Mouse (Mus musculus) cerebellum, adult 11 months (tissue): ENCODE results near the gene Tnfsf9.

Experiments
- DNase-seq: peaks from one replicate; pipeline ENCODE4 v3.0.0; 2022

The Tnfsf9 gene

DNA sequence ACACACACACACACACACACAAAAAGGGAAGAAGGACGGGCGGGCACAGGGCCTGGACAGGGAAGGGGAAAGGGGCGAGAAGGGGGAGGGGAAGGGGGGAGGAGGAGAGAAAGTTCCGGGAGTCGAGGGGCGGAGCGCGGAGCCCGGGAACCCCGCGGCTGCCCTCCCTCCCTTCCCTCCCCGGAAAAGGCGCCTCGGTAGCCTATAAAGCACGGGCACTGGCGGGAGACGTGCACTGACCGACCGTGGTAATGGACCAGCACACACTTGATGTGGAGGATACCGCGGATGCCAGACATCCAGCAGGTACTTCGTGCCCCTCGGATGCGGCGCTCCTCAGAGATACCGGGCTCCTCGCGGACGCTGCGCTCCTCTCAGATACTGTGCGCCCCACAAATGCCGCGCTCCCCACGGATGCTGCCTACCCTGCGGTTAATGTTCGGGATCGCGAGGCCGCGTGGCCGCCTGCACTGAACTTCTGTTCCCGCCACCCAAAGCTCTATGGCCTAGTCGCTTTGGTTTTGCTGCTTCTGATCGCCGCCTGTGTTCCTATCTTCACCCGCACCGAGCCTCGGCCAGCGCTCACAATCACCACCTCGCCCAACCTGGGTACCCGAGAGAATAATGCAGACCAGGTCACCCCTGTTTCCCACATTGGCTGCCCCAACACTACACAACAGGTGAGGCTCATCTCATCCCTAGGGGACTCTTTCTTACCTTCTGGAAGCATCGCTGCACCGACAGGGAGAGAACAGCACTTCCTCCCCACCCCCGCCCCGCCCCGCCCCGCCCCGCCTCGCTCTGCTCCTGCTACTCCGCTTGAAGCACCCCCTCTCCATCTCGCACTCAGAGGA, at the start of gene Tnfsf9:
TSS of gene Tnfsf9 (plus strand) at position 145 of the 854 bp plus-strand sequence.
- DNase-seq: peak; percentile 39

DNA sequence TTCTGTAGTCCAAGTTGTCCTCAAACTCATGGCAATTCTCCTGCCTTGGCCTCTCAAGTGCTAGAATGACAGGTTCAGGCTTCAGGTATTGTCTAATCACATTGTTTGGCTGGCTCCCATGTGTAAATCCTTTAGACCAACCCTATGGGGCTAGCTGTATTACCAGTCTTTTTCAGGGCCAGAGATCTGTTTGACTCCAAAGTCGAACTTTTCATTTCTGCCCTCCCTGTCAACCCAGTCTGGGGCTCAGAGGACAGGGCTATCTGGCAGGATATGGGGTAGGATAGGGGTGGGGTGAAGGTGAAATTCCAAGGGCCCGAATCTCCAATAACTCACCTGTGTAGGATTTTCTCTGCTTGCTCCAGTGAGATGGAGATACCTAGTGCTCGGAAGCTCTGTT, 48.9 kb upstream of the Tnfsf9 start:
- DNase-seq: no peak

DNA sequence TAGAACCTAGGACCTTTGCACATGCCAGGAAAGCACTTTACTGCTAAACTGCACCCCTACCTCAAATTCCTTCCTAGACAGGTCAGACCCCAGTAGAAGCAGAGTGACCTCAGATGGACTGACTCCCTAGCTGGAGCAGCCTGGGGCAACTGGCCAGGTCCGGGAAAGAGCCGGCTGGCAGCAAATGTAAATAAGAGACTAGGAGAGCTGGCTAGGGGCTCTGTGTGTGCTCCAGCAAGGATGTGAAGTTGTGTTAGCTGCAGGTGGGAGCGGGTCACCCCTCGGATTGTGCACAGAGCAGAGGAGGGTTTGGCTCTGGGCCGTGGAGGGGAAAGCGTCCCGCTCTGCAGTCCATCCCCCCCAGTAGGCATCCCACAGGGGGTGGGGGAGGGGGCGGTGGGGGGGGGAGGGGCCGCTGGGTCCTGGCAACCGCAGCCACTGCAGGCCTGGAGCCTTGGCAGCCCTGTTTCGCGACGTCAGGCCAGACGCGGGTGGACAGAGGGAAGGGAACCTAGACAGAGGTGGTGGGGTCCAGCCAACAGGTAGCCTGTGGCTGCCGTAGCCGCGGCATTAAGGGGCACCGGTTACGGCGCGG, 46.1 kb upstream of the Tnfsf9 start, which contains the start of gene Crb3:
TSS of gene Crb3 (plus strand) at position 215 of the 595 bp plus-strand sequence.
- DNase-seq: peak; percentile 60

DNA sequence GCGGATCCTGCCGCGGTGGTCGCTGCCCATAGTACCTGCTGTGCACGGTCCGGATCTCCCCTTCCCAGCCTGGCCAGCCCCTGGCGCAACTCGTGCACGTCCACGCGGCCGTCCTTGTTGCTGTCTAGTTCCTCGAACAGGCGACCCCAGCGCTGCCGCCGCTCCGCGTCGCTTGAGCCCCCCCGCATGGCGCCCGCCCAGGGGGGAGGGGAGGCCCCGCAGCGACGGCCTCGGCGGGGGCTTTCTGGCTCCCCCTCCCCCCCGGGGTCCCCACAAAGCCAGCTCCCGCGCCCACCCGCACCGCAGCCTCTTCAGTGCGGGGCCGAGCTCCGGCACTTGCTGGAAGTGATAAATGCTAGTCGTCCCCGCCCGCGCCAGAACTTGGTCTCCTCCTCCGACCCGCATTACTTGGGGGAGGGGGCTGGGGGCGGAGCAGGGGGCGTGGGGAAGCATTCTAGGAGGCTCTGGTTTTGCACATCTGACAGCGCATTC, 45.6 kb upstream of the Tnfsf9 start, which contains the start of gene Slc25a23:
TSS of gene Slc25a23 (minus strand) at position 378 of the 492 bp plus-strand sequence.
- DNase-seq: peak; percentile 73

DNA sequence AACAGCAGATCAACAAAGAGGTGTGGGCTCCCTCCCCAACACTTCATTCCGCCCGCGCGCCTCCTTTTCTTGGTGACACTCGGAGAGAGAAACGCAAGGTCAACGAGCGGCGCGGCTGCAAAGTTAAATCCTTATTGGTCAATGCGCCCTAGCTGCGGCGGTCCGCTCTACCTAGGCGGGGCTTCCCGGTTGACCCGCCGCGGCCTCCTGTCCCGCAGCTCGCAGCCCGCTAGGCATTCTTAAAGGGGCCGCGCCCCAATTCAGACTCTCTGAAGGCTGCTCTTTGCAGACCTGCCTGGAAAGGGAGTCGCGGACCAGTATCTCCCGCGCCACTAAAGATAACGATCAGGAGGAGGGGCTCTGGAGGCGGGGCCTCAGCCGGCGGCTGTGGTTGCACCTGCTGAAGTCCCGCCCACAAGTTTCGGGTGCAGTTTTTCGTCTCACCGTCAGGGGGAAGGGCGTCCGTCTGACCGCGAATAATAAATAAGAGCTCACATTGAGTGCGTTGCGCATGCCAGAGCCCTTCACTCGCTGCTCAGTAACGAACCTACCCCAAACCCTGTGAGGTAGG, 44.8 kb upstream of the Tnfsf9 start:
- DNase-seq: peak; percentile 98

DNA sequence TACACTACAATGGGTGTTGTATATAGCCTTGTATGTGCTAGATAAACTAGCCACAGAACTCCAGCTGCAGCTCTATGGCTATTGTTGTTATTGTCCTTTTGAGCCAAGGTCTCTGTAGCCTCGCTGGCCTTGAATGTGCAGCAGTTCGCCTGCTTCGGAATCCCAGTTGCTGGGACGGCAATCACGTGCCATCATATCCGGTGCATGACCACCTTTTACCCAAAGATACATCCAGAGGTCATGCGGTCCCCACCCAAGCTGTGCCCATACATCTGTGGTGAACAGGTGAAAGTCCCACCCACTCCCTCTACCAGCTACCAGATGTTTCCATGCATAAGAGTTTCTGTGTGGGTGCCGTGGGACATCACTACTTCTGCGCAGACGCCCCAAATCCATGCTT, 44.1 kb upstream of the Tnfsf9 start:
- no peak for DNase-seq

DNA sequence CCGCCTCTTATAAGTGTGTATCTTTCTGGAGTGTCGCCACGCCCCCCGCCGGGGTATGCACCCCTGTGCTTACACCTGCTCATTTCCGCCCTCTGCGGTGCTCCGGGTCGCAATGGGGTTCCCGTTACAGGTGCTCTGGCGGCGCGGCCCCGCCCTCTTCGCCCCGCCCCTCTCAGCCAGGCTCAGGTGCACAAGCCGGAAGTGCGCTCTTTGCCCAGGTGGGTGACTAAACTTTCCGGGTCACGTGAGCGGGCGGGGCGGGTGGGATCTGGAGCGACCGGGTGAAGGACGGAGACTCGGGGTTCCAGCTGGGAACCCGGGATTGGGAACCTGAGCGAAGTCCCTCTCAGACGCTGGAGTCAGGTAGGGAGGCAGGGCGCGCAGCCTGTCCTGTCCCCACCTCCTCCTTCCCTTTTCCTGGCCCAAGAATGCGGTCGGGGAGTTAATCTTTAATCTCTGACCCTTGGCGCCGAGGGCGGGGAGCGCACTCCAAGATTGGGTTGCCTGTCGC, 43.1 kb upstream of the Tnfsf9 start:
- peak; percentile 71 for DNase-seq

DNA sequence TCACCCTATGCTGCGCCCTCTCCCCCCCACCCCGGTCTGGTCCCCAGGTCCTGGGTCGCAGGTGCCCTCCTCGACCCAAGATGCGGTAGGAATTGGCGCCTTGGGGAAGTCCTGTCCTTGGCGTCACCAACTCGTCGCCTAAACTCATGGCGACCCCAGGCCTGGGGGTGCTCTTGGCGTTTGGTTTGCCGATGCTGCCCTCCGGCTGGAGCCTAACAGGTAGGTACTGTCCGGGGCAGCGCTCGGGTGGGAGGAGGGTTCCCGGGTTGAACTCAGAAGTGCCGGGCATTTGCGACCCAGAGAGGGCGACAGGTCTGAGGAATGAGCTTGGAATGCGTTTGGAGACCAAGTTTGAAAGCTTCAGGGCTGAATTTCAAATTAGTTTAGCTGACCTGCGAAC, 42.6 kb upstream of the Tnfsf9 start:
- DNase-seq: no peak

DNA sequence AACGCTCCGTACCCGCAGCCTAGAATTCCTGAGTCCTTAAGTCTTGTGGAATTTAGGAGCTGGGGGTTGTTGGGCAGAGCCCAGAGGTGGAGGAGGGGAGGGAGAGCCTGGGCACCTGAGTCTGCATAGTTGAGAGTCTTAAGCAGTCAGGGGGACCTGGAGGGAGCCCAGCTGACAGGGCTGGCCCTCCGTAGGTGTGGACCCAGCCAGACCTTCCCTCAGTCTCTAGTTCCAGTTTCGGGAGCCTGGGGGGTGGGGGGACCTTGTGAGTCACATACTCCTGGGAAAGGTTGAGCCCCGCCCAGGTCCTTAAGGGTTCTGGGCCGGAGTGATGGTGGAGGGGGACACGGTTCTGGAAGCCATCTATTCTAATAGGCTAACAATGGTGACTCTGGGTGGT, 42.1 kb upstream of the Tnfsf9 start:
- DNase-seq: no peak

DNA sequence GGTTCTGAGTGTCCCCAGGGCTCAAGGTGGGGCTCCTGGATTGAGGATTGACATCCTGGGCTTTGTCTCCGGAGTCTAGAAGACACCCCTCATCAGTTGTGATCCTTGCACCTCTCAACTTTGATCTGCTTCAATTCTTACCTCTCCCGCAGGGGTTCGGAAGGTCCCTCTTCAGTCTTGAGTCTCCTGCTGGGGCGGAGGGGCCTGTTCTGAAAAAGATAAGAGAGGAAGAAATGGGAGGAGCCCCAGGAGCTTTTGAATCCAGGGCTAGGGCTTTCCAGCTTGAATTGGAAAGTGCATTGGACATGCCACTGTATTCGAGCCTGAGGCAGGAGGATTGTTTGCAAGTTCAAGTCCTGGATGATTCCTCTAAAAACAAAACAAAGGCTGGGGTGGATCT, 38.2 kb upstream of the Tnfsf9 start:
- no peak for DNase-seq

DNA sequence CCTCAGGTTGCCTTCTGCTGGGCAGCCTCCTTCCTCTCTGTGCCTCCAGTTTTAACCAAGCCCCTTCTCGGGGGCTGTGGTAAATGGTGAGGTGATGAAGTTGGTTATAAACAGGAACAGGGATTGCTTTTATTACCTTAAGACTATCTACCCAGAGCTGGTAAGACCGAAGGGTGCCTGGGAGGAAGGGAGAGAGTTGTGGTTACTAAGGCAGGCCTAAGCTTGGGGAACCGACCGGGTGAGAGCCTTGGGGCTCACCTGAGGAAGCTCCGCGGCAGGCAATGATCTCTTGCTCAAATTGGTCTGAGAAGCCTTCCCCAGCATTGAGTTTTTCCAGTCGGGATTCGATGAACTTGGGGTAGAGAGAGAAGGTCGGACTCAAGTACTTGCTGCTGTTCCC, 34.9 kb upstream of the Tnfsf9 start:
- no peak for DNase-seq

DNA sequence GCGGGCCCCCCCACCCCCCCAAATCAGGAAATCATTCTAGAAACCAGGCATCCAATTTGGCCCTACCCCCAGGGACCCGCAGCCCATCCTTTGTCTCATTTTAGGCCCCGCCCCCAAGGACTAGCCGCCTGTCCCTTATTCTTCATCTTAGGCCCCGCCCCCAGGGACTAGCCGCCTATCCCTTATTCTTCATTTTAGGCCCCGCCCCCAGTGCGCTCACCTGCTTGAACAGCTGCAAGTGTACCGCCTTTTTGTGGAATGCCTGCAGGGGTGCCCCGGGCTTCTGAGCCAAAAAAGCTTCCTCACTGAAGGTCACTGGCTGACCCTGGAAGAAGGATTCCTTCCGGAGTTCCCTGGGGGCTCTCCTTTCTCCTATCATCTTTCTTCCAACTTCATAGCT, 34.4 kb upstream of the Tnfsf9 start:
- no peak for DNase-seq

DNA sequence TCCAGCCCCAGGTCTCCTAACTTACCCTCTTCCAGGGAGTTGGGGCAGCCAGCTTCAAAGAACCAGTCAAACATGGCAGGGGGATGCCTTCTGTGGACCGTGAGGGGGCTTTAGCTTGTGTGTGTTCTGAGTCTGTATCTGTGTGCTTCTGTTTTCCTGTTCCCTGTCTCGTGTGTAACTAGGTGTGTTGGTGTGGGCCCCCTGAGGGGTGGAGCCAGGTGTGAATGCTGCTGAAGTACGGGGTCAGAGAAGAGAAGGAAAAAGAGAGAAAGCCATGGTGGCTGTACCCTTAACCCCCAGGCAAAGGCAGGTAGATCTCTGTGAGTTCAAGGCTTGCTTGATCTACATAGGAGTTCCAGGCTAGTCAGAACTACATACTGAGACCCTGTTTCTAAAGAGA, 28.2 kb upstream of the Tnfsf9 start:
- DNase-seq: no peak

DNA sequence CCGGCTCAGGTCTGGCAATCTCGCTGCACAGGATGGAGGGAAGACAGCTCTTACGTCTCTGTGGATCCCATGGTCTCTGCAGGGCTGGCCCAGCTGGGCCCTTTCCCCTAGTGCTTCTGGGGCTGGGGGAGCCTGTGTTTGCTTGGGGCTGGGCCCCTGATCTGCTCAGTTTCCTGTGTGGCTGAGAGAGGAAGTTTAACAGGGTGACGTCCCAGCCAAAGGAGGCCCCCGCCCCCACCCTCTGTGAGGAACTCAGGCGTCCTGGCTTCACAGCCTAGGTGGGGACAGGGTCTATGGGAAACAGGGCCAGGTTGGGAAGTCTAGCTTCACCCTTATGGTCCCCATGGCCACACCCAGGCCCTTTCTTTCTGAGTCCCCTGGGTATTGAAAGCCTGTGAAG, 26.8 kb upstream of the Tnfsf9 start, which contains the start of gene Dennd1c:
TSS of gene Dennd1c (minus strand) at position 179 of the 400 bp plus-strand sequence.
- DNase-seq: no peak

DNA sequence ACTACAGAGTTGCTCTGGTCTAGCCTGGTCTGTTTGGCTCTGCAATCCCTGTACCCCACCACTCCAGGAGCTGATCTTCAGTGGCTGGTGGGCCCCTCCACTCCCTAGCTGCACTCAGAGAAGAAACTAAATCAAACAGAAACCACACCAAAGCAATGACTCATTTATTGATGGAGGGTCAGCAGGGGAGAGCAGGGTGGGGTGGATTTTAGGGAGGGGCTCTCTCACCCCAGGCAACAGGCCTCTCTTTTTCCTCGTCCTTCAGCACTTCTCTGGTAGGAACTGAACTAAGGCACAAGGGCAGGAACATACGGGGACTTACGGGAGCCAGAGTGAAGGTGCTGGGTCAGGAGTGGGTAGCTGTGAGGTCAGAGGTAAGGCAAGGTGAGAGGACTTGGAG, 25.2 kb upstream of the Tnfsf9 start:
- DNase-seq: no peak

DNA sequence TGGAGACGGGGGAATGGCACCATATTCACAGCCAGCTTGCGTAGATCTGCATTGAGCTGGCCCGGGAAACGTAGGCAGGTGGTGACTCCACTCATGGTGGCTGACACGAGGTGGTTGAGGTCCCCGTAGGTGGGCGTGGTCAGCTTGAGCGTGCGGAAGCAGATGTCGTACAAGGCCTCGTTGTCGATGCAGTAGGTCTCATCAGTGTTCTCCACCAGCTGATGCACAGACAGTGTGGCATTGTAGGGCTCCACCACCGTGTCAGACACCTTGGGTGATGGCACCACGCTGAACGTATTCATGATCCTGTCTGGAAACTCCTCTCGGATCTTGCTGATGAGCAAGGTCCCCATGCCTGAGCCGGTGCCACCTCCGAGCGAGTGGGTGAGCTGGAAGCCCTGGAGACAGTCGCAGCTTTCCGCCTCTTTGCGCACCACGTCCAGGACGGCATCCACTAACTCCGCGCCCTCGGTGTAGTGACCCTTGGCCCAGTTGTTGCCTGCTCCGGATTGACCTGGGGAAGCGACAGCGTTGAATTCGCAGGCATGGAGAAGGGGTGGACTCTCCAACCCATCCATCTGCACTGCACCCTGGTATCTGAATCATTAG, 23.8 kb upstream of the Tnfsf9 start:
- DNase-seq: no peak

DNA sequence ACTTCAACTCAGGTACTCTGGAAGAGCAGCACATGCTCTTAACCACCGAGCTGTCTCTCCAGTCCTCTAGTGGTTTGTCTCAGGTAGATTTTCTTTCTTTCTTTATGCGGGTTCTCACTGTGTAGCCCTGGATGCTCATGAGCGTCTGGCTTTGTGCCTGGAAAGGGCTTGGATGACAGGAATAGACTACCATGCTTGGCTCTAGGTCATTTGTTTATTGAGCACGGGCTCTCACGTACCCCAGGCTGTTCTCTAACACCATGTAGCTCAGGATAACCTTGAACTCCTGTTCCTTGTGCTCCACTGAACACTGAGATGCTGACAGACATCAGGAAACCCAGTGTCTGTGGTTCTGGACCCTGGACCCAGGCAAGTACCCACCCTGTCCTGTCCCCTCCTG, 22.6 kb upstream of the Tnfsf9 start:
- peak; percentile 64 for DNase-seq

DNA sequence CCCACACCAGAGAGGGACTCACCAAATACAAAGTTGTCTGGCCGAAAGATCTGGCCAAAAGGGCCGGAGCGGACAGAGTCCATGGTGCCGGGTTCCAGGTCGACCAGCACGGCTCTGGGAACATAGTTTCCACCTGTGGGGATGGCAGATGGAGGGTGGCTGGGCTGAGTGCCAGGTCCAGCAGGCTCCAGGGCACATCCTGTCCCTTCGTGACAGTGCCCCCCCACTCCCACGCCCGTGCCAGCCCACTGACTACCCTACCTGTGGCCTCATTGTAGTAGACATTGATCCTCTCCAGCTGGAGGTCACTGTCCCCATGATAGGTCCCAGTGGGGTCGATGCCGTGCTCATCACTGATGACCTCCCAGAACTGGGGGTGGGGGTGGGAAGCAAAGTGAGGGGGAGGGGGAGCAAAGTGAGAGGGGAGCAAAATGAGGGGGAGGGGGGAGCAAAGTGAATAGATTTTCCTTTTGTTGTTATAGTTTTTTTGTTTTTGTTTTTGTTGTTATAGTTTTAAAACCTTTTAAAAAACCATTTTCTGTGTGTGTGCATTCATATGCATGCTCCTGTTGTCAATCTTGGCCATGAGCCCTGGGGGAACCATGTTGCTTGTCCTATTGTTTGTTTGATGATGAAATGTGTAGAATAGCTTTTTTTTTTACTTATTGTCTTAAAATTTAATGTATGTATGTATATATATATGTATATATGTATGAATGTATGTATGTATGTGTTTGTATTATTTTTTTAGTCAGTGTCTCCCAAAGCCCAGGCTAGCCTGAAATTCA, 19.0 kb upstream of the Tnfsf9 start:
- peak; percentile 97 for DNase-seq

DNA sequence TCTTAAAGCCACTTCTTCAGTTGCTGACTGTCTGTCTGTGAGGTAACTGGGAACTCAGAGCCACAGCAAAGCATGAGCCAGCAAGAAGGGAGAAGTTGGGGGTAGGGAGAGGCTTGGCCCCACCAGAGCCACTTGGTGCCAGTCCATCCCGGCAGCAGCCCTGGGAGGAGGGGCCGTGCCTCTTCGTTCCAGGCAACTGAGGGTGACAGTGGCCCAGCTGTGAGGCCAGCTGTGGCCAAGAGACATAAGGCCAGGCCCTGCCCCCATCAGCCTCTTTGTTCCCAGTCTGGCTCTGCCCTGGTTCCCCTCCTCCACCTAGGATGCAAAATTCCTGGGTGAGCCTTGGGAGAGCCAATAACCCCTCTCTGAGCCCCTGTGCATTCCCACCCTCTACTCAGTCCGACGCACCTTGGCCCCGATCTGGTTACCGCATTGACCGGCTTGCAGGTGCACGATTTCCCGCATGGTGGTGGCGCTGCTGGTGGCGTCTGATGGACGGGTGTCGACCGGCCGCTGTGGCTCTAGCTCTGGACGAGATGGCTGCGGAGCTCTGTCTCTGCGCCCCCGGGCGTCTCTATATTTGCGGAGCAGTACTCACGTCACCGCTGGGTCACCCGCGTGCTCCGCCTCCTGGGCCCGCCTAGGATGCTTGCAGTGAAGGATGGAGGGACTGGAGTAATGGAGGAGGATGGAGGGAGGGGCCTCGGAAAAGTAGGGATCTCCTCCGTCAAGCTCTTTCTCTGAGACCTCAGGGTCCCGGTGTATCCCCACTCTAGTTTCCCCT, 17.9 kb upstream of the Tnfsf9 start, which contains the start of gene Tubb4a:
TSS of gene Tubb4a (minus strand) at position 734 of the 784 bp plus-strand sequence.
- peak; percentile 91 for DNase-seq

DNA sequence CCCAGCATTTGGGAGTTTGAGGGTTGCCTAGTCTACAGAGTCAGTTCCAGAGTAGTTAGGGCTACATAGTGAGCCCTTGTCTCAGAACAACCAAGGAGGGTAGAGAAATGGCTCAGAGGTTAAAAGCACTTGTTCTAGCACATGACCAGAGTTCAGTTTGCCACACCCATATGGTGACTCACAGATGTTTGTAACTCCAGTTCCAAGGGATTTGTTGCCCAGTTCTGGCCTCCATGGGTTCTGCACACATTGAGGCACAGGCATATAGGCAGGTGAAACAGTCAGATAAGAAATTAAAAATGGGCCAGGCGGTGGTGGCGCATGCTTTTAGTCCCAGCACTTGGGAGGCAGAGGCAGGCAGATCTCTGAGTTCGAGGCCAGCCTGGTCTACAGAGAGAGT, 10.9 kb upstream of the Tnfsf9 start:
- DNase-seq: no peak
